Mouse (Mus musculus) kidney, embryonic 15.5 days (tissue): ENCODE measurements around the gene Aass. TPM values are rescaled to one million over a fixed set of nuclear protein-coding genes. Genes with fewer than 3 reads are reported as not detected.
"Not testable (repeated sequence)": the region's sequence is repeated elsewhere in the genome, so short reads cannot be mapped to it uniquely, and the experiment has no call there.

Experiments used
- ATAC-seq: fragments of 200-750 bp; cut with Nextera tagmentation; replicated peaks from 2 replicates; pipeline ENCODE4 v1.8.0; 2017; ENCODE audit warnings: moderate TSS enrichment; ENCODE audit not compliant: low FRiP score
- H3K27ac ChIP-seq: fragments of 300-500 bp; sonication (generic); 2 replicates; pipeline ENCODE4 v1.5.1; 2015; ENCODE audit warnings: mild to moderate bottlenecking, inconsistent platforms
- H3K27me3 ChIP-seq: fragments of 300-500 bp; sonication (generic); 2 replicates; pipeline ENCODE4 v1.6.1; 2015; ENCODE audit warnings: inconsistent platforms
- H3K36me3 ChIP-seq: fragments of 300-500 bp; sonication (generic); 2 replicates; pipeline ENCODE4 v1.6.1; 2015; ENCODE audit warnings: inconsistent platforms
- H3K4me1 ChIP-seq: fragments of 300-500 bp; sonication (generic); 2 replicates; pipeline ENCODE4 v1.6.1; 2015; ENCODE audit warnings: inconsistent platforms
- H3K4me2 ChIP-seq: fragments of 300-500 bp; sonication (generic); 2 replicates; pipeline ENCODE4 v1.6.1; 2015; ENCODE audit warnings: moderate library complexity, mild to moderate bottlenecking, inconsistent platforms
- H3K4me3 ChIP-seq: fragments of 300-500 bp; sonication (generic); replicated peaks from 2 replicates; pipeline ENCODE4 v1.5.1; 2015; ENCODE audit warnings: mild to moderate bottlenecking, inconsistent platforms
- H3K9ac ChIP-seq: fragments of 300-500 bp; sonication (generic); 2 replicates; pipeline ENCODE4 v1.6.1; 2015; ENCODE audit warnings: mild to moderate bottlenecking, inconsistent platforms
- H3K9me3 ChIP-seq: fragments of 300-500 bp; sonication (generic); replicated peaks from 2 replicates; pipeline ENCODE4 v1.6.1; 2016; ENCODE audit warnings: inconsistent platforms
- WGBS: fragments of 180-500 bp; shearing (Covaris S2); methylation state at CpG from one replicate; pipeline ENCODE4 v1.1.7; 2015; ENCODE audit warnings: mixed read lengths; 5-methylcytosine and 5-hydroxymethylcytosine counted together
- polyA plus RNA-seq: library from polyadenylated mRNA; unstranded; fragments of >200 nt; fragmentation: Nextera tagmentation; extraction: Ambion mirVana; gene quantifications from 2 replicates; pipeline ENCODE4 v1.2.1, GENCODE M21; 2015

The Aass gene
- polyA plus RNA-seq: 1.7 and 2.1 TPM in 2 replicates

DNA sequence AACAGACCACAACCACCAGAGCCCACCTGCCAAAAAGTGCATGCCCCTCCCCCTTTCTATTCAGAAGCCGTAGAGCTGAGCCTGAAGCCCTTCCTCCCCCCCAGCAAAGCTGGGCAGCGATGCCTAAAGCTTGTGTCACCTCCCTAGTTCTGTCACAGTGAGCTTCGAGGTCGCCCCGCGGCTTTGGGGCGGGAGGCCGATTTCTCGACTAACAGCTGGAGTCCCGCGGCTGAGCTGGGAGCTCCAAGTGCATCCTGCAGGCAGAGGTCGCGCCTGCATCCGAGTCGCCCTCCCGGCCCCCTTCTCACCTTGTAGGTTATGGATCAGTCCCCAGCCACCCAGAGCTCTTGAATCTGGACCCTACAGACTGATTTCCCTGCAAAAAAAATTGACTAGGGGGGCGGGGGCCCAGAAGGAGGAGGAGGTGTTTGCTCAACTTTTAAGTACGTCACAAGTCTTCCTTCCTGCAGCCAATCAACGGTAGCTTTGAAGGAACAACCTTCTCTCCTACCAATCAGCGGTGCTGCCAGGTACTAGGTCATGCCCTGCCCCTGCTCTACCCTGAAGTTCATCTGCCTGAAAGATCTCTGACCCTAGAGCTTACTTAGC lies at the start of gene Aass:
Gene Aass (minus strand): TSS at position 414 of the 609 bp plus-strand sequence.
- H3K27me3 ChIP-seq: 0 out of 2 replicates have a peak, but pooled peaks cover 4% of the 10 kb centered on the region
- H3K9ac ChIP-seq: peak within 1 kb of the TSS; percentile 33; the same call in 1 of the 2 replicates
- H3K4me3 ChIP-seq: peak within 1 kb of the TSS; percentile 46
- WGBS: 0% methylated on average over 20 of the region's 20 CpGs
- peak; percentile 85 for ATAC-seq
- peaks cover 15% of the 10 kb centered on the region for H3K4me1 ChIP-seq
- H3K9me3 ChIP-seq: no peaks in the 10 kb centered on the region
- H3K27ac ChIP-seq: no peak within 1 kb of the TSS
- H3K36me3 ChIP-seq: no peaks in the 10 kb centered on the region
- peak within 1 kb of the TSS; percentile 71 for H3K4me2 ChIP-seq

DNA sequence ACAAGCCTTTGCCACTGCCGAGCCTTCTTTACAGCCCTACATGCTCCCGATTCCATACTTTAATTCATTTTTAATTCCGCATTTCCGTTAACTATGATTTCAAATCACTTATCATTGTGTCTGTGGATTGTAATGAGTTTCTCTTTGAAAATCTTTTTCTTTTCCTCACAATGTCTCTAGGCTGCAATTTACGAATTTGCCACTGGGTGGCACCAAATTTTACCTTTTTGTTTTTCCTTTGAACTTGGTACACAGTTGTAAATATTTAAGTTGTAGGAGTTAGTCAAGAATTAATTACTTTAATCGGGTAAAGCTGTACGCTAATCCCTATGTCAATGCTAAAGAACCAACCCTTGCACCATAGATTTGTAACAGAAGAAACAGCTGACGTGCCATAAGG lies 47.3 kb upstream of the Aass start:
- Histone ChIP-seq H3K9ac (no peak overlapping the region), H3K27ac (no peak overlapping the region), H3K4me2 (peak overlapping the region; percentile 29; the same call in 1 of the 2 replicates), H3K4me3 (no peak overlapping the region), H3K4me1 (no peaks in the 10 kb centered on the region), H3K36me3 (no peaks in the 10 kb centered on the region), H3K27me3 (no peaks in the 10 kb centered on the region), H3K9me3 (no peaks in the 10 kb centered on the region)
- ATAC-seq: no peak
- WGBS: 23% methylated on average over 8 of the region's 8 CpGs

DNA sequence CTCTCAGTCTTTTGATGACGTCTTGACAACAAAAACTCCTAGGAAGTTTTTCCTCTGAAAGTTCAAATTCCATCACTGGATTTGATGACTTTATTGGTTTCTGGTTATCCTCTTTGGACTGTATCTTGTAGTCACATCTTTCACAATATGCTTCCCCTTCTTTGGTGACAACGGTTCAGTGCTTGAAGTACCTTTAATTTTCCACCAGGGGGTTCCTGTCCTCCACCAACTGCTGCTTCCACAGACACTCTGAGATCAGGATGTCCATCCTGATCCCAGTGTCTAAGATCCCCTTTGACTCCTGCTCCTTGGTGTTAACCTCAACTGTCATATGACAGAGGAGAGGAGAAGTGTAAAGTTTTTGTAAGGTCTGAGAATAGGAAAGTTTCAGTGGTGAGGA lies 31.0 kb upstream of the Aass start:
- not testable (repeated sequence) for H3K4me2 ChIP-seq, H3K9me3 ChIP-seq, H3K4me3 ChIP-seq, H3K36me3 ChIP-seq, H3K27me3 ChIP-seq, ATAC-seq, H3K9ac ChIP-seq, H3K4me1 ChIP-seq, H3K27ac ChIP-seq
- 49% methylated on average over 2 of the region's 2 CpGs for WGBS

DNA sequence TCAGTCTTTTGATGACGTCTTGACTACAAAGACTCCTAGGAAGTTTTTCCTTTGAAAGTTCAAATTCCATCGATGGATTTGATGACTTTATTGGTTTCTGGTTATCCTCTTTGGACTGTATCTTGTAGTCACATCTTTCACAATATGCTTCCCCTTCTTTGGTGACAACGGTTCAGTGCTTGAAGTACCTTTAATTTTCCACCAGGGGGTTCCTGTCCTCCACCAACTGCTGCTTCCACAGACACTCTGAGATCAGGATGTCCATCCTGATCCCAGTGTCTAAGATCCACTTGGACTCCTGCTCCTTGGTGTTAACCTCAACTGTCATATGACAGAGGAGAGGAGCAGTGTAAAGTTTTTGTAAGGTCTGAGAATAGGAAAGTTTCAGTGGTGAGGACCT lies 23.6 kb upstream of the Aass start:
- H3K9ac ChIP-seq, H3K9me3 ChIP-seq, H3K27me3 ChIP-seq, H3K4me1 ChIP-seq, ATAC-seq, H3K4me3 ChIP-seq, H3K27ac ChIP-seq, H3K4me2 ChIP-seq, H3K36me3 ChIP-seq: not testable (repeated sequence)
- WGBS: 62% methylated on average over 3 of the region's 3 CpGs

DNA sequence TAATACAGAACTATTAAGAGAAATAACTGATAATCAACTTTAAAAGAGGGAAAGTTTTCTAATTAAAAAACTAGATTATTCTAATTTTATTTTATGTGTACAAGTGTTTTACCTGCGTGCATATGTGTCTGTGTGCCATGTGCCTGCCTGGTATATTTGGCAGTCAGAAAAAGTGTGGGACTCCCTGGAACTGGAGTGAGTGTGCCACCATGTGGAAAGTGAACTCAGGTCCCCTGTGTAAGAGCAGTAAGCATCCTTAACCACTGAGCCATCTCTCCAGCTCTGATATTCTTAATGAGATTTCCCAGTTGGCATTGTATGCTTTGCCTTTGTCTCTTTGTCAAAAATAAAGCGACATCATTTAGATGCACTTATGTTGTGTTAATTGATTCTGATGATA lies 20.3 kb upstream of the Aass start:
- no peaks in the 10 kb centered on the region for H3K4me1 ChIP-seq
- no peak overlapping the region for H3K4me2 ChIP-seq
- no peak overlapping the region for H3K27ac ChIP-seq
- H3K36me3 ChIP-seq: no peaks in the 10 kb centered on the region
- no peaks in the 10 kb centered on the region for H3K27me3 ChIP-seq
- no peak for ATAC-seq
- no peak overlapping the region for H3K4me3 ChIP-seq
- 91% methylated on average over 2 of the region's 2 CpGs for WGBS
- no peaks in the 10 kb centered on the region for H3K9me3 ChIP-seq
- no peak overlapping the region for H3K9ac ChIP-seq

DNA sequence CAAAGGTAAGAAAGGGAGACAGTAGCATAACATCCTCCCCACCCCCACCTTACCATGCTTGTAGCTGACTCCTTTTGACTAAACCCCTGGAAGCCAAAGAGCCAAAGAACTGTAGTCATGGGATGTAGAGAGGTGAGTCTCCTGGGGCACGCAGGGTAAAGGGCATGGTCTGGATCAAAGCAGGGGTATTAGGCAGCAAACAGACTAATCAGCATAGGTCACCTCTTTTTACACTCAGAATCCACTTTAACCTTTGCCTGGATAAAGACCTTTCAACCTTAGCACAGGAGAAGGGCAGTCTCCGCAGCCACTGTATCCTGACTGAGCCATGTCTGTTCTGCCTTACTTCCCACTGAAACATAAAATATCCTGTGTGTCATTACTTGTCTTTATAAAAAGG lies 14.4 kb upstream of the Aass start:
- Histone ChIP-seq H3K4me2 (no peak overlapping the region), H3K27ac (no peak overlapping the region), H3K36me3 (no peaks in the 10 kb centered on the region), H3K4me3 (no peak overlapping the region), H3K9me3 (no peaks in the 10 kb centered on the region), H3K9ac (no peak overlapping the region), H3K27me3 (no peaks in the 10 kb centered on the region), H3K4me1 (no peaks in the 10 kb centered on the region)
- ATAC-seq: no peak
- WGBS: 83% methylated on average over 2 of the region's 2 CpGs

DNA sequence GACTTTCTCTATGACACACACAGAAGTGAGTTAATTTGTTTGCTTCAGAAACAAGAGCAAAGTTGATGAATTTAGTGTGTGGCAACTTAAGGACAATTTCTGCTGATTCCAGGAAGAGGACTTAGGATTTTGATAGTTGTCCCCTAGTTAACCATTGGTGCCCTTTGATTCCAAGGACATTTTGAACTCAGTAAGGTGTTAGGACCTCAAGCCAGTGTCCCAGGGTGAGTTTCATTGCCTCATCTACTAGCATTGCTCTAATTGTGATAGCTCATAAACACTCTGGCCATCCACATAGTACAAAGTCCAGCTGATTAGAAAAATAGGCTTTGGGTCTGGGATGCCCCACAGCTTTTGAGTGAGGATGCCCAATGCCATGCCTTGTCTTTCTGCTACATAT lies 11.2 kb upstream of the Aass start:
- Histone ChIP-seq H3K27me3 (no peaks in the 10 kb centered on the region), H3K4me1 (no peaks in the 10 kb centered on the region), H3K9me3 (no peaks in the 10 kb centered on the region), H3K4me3 (no peak overlapping the region), H3K4me2 (no peak overlapping the region), H3K36me3 (no peaks in the 10 kb centered on the region), H3K9ac (no peak overlapping the region), H3K27ac (no peak overlapping the region)
- no peak for ATAC-seq

DNA sequence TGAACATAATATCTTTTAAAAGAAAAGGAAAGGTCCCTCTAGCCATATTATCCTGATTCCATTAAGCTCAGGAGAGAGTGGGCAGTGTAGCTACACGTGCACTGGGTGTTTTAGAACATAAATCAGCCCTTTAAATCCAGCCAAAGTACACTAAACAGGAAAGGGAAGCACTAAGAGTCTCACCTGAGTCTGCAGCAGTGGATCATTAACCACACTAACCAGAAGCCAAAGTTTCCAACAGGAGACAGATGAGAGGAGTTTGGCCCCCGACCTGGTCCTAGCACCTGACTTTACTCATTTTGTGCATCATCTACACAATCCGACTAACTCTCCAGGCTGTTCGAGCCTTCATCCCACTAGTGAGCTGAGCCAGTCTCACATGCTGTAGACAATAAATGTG lies 1.8 kb downstream of the Aass start:
- WGBS: 42% methylated on average over 4 of the region's 4 CpGs
- Histone ChIP-seq H3K9me3 (no peaks in the 10 kb centered on the region), H3K27me3 (0 out of 2 replicates have a peak, but pooled peaks cover 4% of the 10 kb centered on the region), H3K36me3 (no peaks in the 10 kb centered on the region), H3K4me3 (no peak overlapping the region), H3K27ac (no peak overlapping the region), H3K4me1 (peaks cover 15% of the 10 kb centered on the region), H3K9ac (no peak overlapping the region), H3K4me2 (no peak overlapping the region)
- ATAC-seq: peak; percentile 73; the same call in 1 of the 2 replicates

DNA sequence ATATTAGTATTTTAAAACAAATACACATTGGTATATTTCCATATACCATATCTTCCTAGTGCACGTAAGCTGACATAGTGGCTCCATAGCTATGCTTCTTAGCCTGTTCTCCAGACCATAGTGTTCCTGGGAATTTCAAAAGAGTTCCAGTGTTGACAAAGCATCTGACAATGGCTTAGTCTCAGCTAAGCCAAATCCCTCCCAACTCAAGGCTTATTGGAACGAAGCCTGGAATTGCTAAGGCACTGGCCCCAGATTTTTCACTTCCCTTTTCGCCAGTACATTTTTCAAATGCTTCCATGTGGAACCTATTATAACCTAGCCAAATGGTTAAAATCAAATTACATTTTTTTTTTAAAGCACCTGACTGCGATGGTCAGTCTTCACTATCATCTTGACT lies 3.6 kb downstream of the Aass start:
- ATAC-seq: no peak
- Histone ChIP-seq H3K4me2 (no peak overlapping the region), H3K4me3 (no peak overlapping the region), H3K9ac (no peak overlapping the region), H3K4me1 (peaks cover 15% of the 10 kb centered on the region), H3K36me3 (no peaks in the 10 kb centered on the region), H3K9me3 (no peaks in the 10 kb centered on the region), H3K27me3 (0 out of 2 replicates have a peak, but pooled peaks cover 4% of the 10 kb centered on the region), H3K27ac (no peak overlapping the region)
- 77% methylated on average over 4 of the region's 4 CpGs for WGBS

DNA sequence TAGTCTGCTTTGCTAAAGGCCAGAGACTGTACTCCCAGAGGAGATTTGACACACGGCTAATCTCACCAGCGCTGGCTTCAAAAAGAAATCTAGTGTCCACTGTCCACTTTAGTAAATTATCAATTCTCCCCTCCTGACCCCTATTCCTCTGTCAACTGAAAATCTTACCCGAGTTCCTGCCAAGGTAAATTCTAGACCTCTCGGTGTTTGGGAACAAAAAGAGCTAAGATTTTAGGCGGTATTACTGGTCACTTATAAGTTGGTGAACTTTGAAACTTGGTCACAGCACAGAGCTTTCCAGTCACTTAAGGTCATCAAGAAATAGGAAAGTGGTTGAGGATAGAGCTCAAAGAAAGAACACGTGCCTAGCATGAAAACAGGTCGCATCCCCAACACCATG lies 6.1 kb downstream of the Aass start:
- Histone ChIP-seq H3K27ac (no peak overlapping the region), H3K4me2 (no peak overlapping the region), H3K36me3 (no peaks in the 10 kb centered on the region), H3K9me3 (no peaks in the 10 kb centered on the region), H3K4me3 (no peak overlapping the region), H3K9ac (no peak overlapping the region), H3K27me3 (no peaks in the 10 kb centered on the region), H3K4me1 (peaks cover 4% of the 10 kb centered on the region; the same call in 1 of the 2 replicates)
- WGBS: 75% methylated on average over 7 of the region's 7 CpGs
- no peak for ATAC-seq

DNA sequence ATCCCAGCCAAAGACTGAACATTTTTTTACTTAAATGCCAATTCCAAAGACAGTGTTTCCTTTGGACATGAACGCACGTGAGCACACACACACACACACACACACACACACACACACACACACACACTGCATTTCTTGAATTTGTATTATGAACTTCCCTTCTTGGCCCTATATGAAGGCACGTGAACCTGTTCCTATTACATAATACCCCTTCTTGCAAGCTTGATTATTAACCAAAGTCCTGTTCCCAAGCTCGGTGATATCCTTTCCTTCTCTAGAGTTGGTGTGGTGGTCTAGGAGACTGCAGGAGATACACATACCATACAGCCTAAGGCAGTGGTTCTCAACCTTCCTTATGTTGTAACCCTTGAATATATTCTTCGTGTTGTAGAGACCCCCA lies 7.0 kb downstream of the Aass start:
- Histone ChIP-seq H3K9me3 (no peaks in the 10 kb centered on the region), H3K9ac (no peak overlapping the region), H3K27ac (no peak overlapping the region), H3K4me2 (no peak overlapping the region), H3K36me3 (no peaks in the 10 kb centered on the region), H3K4me1 (peaks cover under 1% of the 10 kb centered on the region; the same call in 1 of the 2 replicates), H3K4me3 (no peak overlapping the region), H3K27me3 (no peaks in the 10 kb centered on the region)
- 79% methylated on average over 5 of the region's 5 CpGs for WGBS
- 0 out of 2 replicates have a peak, but pooled peaks have one; percentile 22 for ATAC-seq

DNA sequence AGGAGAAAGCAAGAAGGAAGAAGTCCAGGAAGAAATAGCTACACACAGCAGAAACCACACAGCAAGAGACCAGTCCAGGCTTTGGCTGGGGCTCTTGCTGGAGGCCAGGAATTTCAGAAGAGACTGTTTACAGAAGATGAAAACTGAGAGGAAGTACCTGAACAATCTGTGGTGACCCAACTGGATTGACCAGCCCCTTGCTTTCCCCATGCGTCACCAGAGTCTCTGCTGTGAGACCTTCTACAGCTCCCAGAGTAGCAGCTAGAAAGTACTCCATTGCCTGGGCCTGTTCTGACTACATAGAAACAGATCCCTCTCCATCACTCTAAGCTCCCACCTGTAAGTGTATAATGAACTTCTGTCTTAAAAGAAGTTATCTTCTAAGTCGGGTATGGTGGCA lies 8.0 kb downstream of the Aass start:
- no peak overlapping the region for H3K4me2 ChIP-seq
- H3K27ac ChIP-seq: no peak overlapping the region
- 84% methylated on average over 2 of the region's 2 CpGs for WGBS
- H3K27me3 ChIP-seq: no peaks in the 10 kb centered on the region
- H3K9ac ChIP-seq: no peak overlapping the region
- no peaks in the 10 kb centered on the region for H3K36me3 ChIP-seq
- H3K9me3 ChIP-seq: no peaks in the 10 kb centered on the region
- no peak for ATAC-seq
- no peak overlapping the region for H3K4me3 ChIP-seq
- H3K4me1 ChIP-seq: no peaks in the 10 kb centered on the region

DNA sequence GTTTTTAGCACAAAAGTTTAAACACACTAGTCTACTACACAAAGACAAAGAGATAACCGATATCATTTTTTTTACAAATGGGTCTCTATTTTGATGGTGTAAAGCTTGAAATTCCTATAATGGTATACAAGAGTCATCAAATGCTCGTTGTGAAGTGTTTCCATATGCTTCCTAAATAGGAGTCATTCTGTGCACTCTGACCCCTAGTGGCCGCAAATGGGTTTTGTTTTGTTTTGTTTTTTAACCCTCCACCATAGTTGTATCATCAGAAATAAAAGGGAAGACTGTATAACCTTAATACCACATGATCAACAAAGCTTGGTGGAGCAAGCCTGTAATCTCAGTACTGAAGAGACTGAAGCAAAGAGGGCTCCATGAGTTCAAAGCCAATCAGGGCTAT lies 9.9 kb downstream of the Aass start:
- no peak overlapping the region for H3K9ac ChIP-seq
- no peaks in the 10 kb centered on the region for H3K4me1 ChIP-seq
- H3K36me3 ChIP-seq: no peaks in the 10 kb centered on the region
- H3K4me3 ChIP-seq: no peak overlapping the region
- no peak for ATAC-seq
- H3K27ac ChIP-seq: no peak overlapping the region
- no peaks in the 10 kb centered on the region for H3K27me3 ChIP-seq
- H3K4me2 ChIP-seq: no peak overlapping the region
- WGBS: 41% methylated on average over 3 of the region's 3 CpGs
- no peaks in the 10 kb centered on the region for H3K9me3 ChIP-seq
